Mouse (Mus musculus): Measurements from ENCODE around the gene Khsrp.

The Khsrp gene

GRCm38 (mm10) chr17:56986105-56986805 is 45.1 kb downstream of the Khsrp start:
- DNase-seq (ENCODE audit: low spot score in 2 of 2), result no peak

GRCm38 (mm10) chr17:56985656-56986055 is 45.7 kb downstream of the Khsrp start:
- no peak for DNase-seq (ENCODE audit: low spot score in 2 of 2)

- no peak for DNase-seq (ENCODE audit: low spot score in 2 of 2)
Observed at GRCm38 (mm10) chr17:56984886-56985285, 46.4 kb downstream of the Khsrp start.

GRCm38 (mm10) chr17:56982013-56982412 is 49.3 kb downstream of the Khsrp start, which contains the start of gene Acer1:
TSS of gene Acer1 (minus strand) at chr17:56982126.
- no peak for DNase-seq (ENCODE audit: low spot score in 2 of 2)

- DNase-seq (ENCODE audit: low spot score in 2 of 2), result no peak
Observed at GRCm38 (mm10) chr17:56981049-56981448, 50.3 kb downstream of the Khsrp start.

- DNase-seq (ENCODE audit: low spot score in 2 of 2), result no peak
Observed at GRCm38 (mm10) chr17:56979524-56979923, 51.8 kb downstream of the Khsrp start.

GRCm38 (mm10) chr17:56976531-56977390 is 54.6 kb downstream of the Khsrp start:
- DNase-seq (ENCODE audit: low spot score in 2 of 2), result no peak

- no peak for DNase-seq (ENCODE audit: low spot score in 2 of 2)
Observed at GRCm38 (mm10) chr17:56975391-56975790, 55.9 kb downstream of the Khsrp start.

- DNase-seq (ENCODE audit: low spot score in 2 of 2), result no peak
Observed at GRCm38 (mm10) chr17:56974708-56975240, 56.5 kb downstream of the Khsrp start.

- no peak for DNase-seq (ENCODE audit: low spot score in 2 of 2)
Observed at GRCm38 (mm10) chr17:56973956-56974707, 57.2 kb downstream of the Khsrp start.
